Mouse (Mus musculus): ENCODE measurements at regions not wholly inside any gene's neighbourhood (a gene's known extent, or its start where the extent isn't known, plus 50 kb on each side); places are given as distances from the start of the nearest gene placed in this dataset. TPM values are rescaled to one million over a fixed set of nuclear protein-coding genes. Genes with fewer than 3 reads are reported as not detected.

Small RNA genes lying in the stretch of these regions (microRNA-seq; reads per million reads assigned to microRNA genes)
- gene Gm25649 = not detected
